Mouse (Mus musculus) spleen, postnatal 14 days (tissue): ENCODE data around the gene Cd37.
A peak's percentile ranks its signal among the peaks of the same experiment; 100 is the strongest.
"Not testable (repeated sequence)": the region's sequence is repeated elsewhere in the genome, so short reads cannot be mapped to it uniquely, and the experiment has no call there.

ENCODE experiments used
- DNase-seq, 2 experiments: peaks; one replicate each; pipeline ENCODE4 v3.0.0; 2021 to 2022; ENCODE audit warnings: low spot score in 2 of 2

The Cd37 gene

DNA sequence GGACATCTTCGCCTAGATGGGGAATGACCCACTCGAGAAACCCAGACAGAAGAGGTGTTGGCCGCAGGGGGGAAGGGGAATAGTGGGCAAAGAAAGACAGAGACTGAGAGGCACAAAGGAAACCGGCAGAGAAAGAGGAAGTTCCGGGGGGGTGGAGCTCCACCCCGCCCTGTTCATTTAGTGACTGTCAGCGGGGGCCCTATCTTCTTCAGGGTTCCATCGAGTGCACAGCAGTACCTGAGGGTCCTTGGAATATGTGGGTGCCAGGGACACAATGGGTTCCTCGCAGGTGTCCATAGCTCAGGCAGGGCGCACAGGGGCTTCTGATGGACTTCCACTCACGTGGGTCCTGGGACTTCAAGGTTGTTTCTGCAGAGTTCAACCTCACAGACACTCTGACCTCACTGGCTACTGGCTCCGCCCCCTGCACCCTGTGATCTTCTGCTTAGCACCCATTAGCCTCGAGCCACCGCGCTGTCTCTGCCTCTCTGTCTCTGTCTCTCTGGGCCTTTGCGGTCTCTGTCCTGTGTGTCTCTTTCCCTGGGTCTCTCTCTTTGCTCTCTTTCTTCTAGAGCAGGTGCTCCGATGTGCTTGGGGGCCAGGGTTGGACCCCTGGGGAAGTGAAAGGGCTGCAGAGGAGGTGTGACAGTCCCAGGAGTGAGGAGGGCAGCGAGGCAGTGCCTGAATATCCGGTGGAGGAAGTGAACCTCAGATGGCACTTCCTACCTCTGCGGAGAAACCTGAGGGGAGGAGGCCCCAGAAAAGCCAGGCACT, at the start of gene Cd37:
Gene Cd37, minus strand, starts transcription at position 393 of the 774 bp plus-strand sequence.
- peak; percentile 47 to 60 for DNase-seq

DNA sequence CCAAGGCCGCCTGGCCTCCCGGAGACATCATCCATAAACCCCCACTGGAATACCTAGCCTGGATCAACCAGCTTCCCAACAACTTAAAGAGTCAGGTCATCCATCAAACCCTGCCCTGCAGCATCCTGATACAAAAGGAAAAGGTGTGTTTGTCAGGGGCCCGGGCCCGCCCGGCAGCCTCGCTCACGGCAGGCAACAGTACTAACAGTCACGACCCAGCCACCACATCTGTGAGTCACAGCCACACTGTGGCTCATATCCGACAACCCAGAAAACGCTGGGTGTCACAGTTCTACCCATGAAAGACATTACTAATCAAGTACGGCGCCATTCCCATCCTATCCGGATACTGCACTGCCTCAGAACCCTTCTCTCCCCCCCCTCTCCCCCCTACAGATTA, 47.6 kb upstream of the Cd37 start:
- DNase-seq: no peak

DNA sequence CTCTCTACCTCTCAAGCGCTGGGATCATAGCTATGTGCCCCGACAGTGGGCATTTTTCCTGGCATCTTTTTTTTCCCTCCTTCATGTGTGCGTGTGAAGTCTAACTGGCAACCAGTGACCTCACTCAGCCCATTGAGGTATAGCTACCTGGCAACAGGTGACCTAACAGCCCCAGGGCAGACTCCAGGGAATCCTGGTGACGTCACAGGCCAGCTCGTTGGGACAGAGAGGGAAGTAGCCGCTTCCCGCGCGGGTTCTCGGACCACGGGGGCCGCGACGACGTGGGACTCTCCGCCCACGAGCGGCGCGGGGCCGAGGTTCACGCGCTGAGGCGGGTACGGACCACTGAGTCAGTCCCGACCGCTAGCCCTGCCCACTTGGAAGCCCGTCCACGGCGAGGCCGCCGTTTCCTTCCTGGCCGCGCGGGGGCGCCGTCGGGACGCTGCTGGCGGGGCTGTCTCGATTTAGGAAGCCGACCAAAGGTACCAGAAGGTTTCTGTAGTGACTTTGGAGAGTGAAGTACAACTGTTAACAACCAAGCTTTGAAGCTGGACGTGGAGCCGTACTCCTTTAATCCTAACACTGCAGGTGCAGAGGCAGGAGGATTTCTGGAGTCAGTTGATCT, 38.3 kb upstream of the Cd37 start, which contains the start of gene Slc6a21:
Gene Slc6a21, plus strand, starts transcription at position 378 of the 625 bp plus-strand sequence.
- DNase-seq: peak; percentile 62 to 81

DNA sequence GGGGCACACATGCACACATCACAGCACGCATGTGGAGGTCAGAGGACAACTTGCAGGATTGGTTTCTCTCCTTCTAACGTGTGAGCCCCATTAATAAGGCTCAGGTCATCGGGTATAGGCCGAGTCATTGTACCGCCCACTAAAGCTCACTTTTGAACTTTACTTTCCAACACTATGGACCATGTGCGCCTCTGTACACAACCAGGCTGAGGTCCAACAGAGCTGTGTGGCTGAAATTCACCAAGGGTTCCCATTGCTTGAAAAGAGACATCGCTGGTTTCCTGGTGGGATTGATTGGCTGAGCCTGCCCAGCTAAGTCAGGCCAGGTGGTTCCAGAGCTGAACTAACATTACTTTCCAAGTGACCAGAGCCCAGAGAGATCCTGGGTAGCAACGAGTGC, 34.8 kb upstream of the Cd37 start:
- DNase-seq: no peak

DNA sequence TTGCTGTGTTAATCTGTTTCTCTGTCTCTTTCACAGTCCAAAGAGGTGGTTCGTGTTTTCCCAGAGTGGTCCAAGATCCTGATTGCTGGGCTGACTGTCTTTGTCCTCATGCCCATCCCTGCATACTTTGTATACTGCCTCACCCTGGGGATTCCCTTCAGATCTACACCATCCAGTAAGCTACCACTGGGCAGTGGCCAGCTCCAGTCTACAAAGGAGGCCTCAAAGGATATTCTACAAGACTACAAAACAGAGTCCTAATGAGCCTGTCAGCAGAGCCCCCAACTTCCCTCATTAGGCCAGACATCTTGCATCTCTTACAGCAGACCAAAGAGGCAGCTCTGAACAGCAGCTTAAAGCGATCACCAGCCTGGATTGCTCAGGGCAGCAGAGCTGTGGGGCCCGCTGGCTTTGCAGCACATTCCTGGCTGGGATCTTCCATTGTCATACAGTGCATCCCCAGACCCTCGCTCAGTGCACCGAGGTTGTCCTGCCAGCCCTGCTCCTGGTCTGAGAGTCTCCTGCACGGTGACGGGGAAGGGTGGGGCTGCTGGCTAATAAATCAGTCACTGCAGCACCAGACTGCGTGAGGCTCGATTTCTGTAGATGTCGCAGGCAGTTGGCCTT, 34.0 kb upstream of the Cd37 start:
- DNase-seq: no peak

DNA sequence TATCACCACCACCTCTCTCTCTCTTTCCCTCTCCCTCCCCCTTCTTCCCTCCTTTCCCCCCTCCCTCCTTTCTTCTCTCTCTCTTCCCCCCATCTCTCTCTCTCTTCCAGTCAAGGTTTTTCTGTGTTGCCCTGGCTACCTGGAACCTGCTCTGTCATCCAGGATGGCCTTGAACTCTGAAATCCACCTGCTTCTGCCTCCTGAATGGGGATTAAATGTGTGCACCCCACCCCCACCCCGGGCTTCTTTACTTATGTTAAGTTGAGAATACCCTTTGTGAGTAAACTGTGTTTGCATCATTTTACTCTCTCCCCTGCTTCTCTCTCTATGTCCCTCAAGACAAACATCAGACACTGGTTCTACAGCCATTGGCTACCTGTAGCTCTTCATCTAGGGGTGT, 26.6 kb upstream of the Cd37 start:
- DNase-seq: no peak

DNA sequence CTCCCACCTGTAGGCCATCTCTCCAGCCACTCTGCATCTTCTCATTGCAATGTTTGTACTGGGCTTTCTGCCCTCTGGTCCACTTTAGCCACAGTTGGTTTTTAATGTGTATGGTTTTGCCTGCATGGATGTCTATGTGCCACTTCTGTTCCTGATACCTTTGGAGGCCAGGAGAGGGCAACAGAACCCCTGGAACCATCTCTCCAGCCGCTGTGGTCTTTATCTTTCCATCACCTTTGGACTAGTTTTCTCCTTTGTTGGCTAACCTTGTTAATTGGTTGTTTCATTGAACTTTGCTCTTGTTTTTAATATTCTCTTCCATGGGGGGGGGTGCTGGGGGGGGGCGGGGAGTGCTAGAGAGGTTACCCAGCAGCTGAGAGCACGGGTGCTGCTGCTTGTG, 25.4 kb upstream of the Cd37 start:
- DNase-seq: no peak

DNA sequence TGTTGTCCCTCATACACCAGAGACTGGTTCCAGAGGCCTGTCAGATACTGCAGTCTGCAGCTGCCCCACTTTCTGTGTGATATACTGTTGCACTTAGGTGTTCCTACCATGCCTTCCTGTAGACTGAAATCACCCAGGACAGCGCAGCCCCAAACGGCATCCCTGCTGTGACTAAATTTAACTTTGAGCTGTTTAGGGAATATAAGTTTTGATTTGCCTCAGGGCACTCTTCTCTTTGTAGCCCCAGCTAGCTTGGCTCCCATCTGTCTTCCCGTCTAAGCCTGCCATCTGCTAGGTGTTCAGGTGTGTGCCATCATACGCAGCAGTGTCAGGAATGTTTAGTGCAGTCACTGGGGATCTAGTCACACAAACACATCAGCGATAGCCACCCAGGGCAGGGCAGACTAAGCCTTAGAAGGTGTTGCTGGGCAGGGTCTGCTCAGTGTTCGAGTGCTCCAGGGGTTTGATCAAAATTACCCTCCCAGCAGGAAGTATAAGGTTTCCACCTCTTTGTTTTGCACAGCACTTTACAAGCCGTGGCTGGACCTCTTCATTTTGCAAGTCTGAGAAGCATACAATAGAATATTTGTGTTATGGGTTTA, 24.2 kb upstream of the Cd37 start:
- no peak for DNase-seq

DNA sequence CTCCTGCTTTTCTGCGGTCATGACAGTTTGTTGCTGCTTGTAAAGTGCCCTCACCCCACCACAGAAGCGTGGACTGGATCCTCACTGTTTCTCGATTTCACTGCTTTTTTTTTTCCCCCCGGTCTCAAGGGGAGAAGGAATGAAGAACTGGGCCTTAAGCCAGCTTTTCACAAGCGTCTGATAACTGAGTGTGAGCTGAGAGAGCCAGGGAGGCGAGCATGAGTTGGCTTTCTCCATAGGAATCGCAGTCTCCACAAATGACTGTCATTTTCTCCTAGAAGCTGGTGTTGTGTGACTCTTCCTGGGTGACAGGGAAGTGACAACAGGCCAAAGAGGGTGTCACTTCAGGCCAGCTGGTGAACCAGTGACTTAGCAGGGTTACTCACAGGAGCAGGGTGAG, 23.4 kb upstream of the Cd37 start:
- DNase-seq: no peak

DNA sequence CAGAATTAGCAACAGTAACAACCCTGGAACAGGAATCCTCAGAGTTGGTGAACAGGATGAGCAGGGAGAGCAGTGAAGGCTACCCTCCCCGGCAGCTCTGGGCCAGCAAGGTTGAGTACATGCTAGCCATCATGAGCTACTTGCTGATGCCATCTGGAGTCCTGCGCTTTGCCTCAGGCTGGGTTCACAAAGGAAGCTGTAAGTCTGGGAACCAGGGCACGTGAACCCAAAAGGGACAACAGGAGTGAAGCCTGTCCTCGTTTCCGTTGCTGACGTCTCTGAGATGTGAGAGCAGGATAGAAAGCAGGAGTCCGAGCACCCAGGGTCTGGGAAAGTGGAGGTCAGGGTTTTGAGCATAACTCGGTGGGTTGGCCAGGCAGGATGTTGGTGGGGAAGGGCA, 20.4 kb upstream of the Cd37 start:
- no peak for DNase-seq

DNA sequence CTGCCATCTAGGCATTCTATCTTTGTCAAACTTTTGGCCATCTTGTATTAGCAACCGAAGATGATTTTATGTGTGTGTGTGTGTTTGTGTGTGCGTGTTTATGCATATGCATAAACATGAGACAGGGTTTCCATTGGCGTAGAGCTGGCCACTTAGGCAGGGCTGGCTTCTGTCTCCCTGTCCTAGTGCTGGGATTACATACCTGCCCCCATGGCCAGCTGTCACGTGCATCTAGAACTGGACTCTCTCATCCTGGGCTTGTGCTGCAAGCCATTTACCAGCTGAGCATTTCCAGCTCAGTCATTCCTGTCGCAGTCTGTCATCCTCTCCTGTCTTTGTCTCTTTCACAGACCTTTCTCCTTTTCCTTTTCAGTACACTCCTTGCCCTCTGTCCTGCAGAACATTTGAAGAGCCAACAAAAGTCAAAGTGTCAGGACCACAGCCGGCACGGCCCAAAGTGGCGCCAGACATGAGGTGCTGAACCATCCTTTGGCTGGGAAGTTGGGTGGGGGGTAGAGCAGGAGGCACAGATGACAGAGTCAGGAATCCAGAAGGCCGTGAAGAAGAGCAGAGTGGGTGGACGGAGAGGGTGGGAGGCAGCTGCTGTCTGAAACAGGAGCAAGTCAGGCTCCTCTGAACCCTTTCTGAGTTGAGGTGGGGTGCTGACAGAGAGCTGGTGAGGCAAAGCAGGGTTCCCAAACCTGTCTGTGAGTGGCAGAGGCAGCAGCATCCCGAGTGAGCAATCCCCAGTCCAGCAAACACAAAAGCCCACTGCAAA, 18.3 kb upstream of the Cd37 start:
- no peak for DNase-seq

DNA sequence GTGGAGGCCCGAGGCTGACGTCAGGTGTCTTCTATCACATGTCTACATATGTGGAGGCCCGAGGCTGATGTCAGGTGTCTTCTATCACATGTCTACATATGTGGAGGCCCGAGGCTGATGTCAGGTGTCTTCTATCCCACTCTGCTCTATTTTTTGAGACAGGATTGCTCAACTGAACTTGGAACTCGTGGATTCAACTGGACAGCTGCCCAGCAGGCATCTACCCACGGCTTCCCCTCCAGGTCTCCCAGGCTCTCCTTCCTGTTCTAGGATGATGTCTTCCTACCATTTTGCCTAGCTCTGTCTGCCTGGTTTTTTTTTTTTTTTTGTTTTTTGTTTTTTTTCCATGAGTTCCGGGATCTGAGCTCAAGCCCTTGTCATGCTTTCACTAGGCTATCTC, 16.9 kb upstream of the Cd37 start:
- DNase-seq: not testable (repeated sequence)

DNA sequence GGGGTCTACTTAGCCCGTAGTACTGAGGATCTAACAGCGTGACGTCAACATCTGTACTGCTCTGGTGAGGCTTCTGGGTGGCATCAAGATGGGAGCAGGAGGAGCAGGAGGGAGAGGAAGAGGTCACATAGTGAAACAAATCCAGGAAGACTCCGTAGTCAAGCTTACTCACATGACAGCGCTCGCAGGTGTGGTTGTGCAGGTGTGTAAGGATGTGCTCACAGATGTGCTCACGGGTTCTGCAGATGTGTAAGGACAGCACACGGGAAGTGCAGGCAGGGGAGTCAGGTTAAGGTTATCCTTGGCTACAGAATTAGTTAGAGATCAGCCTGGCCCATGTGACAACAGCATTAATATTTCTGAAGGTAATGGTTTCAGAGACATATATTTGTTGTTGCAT, 14.9 kb upstream of the Cd37 start:
- DNase-seq: peak in 1 of 2 experiments; percentile 2

DNA sequence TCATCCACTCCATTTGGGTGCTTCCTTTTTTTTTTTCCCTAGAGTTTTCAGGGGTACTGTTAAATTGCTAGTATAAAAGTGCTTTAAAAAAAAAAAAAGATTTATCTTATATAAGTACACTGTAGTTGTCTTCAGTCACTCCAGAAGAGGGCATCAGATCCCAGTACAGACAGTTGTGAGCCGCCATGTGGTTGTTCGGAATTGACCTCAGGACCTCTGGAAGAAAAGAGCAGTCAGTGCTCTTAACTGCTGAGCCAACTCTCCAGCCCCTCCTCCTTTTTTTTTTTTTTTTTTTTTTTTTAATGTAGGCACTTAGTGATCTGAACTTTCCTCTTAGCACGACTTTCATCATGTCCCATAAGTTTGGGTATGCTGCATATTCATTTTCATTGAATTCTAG, 8.8 kb upstream of the Cd37 start:
- peak in 1 of 2 experiments; percentile 3 for DNase-seq

DNA sequence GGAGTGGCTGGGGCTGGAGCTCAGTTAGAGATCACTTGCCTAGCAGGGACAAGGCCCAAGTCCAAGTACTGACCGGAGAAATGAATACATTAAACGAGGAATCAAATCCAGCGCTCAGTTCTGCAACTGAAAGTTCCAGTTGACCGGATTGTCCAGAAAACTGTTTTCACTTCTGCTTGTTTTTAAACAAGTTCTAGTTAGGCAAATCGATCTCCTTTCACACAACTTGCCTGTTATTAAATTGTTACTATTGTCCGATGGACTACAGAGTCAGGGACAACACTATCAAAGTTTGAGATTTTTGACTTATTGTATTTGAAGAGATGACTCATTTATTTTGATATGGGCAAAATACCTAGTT, 2.5 kb upstream of the Cd37 start:
- DNase-seq: no peak

DNA sequence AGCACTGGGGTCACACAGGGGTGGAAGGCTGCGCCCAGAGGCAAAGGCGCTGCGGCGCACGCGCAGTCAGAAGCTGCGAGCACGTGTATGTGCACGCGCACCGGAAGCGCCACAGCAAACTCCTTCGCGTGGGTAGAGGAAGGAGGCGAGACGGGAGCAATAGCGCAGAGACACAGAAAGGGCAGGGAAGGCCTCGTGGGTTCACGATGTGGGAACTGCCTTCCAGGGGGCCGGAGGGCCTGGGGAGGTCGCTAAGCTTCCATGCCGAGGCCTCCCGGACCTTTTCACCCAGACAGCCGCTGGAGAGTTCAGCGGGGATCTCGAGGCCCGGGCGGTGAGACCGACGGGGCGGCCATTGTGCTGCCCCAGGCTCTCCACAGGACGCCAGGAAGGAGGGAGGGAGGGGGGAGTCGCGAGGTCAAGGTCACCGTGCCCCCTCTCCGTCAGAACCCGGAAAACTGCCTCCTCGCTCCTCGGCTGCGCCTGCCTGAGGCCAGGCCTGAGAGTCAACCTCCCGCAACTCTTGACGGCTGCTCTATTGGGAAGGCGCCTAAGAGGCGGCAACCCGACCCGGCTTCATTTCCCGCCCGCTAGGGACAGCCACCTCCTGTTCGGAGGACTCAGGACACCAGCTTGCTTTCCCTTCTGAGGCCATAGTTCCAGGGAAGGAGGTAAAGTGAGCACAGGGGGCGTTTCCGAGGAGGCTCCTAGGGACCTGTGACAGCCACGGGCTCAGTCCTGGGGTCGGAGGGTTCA, 1.9 kb upstream of the Cd37 start, which contains the start of gene Slc6a16:
Gene Slc6a16, plus strand, starts transcription at position 453 of the 756 bp plus-strand sequence.
- peak in 1 of 2 experiments; percentile 9 for DNase-seq

DNA sequence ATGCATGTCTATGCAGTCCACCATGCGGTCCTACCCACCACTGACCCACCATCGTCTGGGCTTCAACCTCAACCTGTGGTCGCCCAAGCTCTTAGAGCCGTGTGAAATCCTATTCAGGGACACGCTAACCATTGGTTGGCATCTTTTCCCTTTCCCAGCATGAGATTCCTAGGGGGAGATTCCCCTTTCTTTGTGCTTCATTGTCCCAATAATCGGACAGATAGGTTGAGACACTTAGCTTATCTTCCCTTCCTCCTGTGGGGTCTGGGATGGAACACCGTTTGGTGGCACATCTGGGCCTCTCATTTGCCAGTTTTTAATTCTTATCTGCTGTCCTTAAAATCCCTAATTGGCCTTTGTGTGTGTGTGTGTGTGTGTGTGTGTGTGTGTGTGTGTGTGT, 1.2 kb upstream of the Cd37 start:
- DNase-seq: peak in 1 of 2 experiments; percentile 5

DNA sequence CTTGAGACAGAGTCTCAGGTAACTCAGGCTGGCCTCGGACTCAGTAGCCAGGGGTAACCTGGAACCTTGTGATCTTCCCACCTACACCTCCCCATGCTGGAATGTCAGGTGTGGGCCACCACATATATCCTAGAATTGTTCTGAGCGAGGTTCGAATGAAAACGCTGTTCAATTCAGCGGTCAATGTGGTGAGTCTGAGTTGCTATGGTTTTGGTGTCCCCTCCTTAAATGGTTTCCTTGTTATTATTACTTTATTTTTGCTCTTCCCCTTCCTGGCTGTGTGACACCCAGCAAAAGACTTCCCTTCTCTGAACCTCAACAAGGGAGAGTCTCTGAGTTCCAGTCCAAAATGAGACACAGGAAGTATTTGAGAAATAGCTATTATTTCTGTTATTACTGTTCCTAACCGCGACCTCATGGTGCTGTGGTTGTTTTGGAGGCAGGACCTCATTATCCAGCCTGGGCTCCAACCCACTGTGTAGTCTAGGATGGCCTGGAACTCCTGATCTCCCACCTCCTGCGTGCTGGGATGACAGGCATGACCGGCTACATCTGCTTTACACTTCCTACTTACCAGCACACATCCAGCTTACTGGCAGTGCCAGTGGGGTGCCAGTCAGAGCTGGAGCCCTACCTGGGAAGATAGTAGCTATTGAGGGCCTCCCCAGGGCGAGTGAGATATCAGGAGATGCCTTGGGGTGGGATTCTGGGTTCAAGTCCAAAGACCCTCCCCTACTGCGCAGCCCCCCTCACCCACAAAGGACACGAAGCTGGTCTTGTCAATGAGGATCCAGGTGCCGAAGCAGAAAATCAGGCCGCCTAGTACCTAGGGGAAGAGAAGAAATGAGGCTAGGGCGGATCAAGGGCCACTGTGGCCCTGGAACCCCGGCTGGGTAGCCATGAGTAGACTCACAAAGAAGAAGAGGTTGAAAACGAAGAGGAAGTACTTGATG, 892 bp downstream of the Cd37 start:
- peak in 1 of 2 experiments; percentile 7 for DNase-seq

DNA sequence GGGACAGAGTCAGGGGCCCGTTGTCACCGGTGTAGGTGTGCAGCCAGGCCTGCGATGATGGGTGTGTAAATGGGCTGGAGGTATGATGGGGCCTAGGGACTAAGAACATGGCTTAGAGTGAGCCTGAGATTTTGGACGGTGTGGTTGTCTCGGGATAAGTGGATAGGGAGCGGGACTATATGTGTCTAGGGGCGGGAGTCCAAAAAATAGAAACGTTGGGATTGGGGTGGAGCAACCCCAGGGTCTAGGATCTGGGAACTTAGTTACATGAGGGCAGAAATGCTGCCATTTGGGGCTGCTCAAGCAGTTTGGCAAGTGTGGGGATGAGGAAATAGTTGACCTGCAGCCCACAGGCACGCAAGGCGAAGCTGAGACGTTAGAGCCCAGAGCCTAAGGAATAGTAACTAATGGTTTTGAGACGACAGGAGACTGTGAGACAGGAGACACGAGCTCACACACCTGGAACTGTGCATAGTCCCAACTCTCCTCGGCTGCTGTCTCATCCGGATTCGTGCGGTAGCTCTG, 3.2 kb downstream of the Cd37 start:
- DNase-seq: no peak
